30 mouse cellular contexts compared by ENCODE assay signal in genomic region chr5:113670597-113670996, GRCm38 (mm10). TPM values are rescaled to one million over a fixed set of nuclear protein-coding genes. Genes with fewer than 3 reads are reported as not detected.
DNase-seq lines count a peak whose midpoint lies in the region; ATAC-seq and TF ChIP-seq lines count a peak whose summit lies in the region.
"Had no signal": no experiment of that assay in that cellular context is flagged by ENCODE, and none has a peak within 500 bp of the region (broad histone marks: within the 10 kb centered on the region; RNA-seq: fewer than 3 reads in every experiment).

No protein-coding gene starts in this region.

- no peak for TF ChIP-seq CTCF in kidney, adult 2 months (conservative IDR thresholded peaks at IDR 0.05; ENCODE audit: insufficient read depth, insufficient read length, low read depth, low read length)

- H3K4me3 ChIP-seq in kidney, adult 2 months (ENCODE audit: insufficient read depth, low read depth, low read length) = no peak overlapping the region
- no peak overlapping the region for H3K4me3 ChIP-seq in forebrain, embryonic 16.5 days (replicated peaks; ENCODE audit: low read length)
- H3K4me3 ChIP-seq: embryonic facial prominence, embryonic 15.5 days; forebrain, embryonic 12.5 days; heart, embryonic 13.5 days had no signal

- DNase-seq in CD4-positive, CD25-positive, alpha-beta regulatory T cell, adult 2 months (ENCODE audit: low read depth, low spot score) = peak; percentile 53
- peak; percentile 52 for DNase-seq in c-Kit-positive CD71-negative TER-119-negative erythroid progenitor cells, embryonic 14.5 days (ENCODE audit: low read depth)
- peak; percentile 63 to 69 for DNase-seq in thymus, postnatal 10 days (ENCODE audit: low spot score in 2 of 2)
- DNase-seq in heart, postnatal 4 days = no peak
- no peak for DNase-seq in kidney, adult 2 months
- no peak for DNase-seq in ovary, postnatal 36 days (ENCODE audit: low spot score)
- DNase-seq: cerebellum, adult 9-10 months; heart, adult 11 months; heart, postnatal 36 days; kidney, adult 18-20 months; kidney, postnatal 10 days; lung, postnatal 14 days; right cerebral cortex, postnatal 4 days had no signal

- H3K9ac ChIP-seq in forebrain, embryonic 16.5 days (replicated peaks; ENCODE audit: low read depth, low read length) = no peak overlapping the region
- H3K9ac ChIP-seq: embryonic facial prominence, embryonic 15.5 days; forebrain, embryonic 12.5 days; heart, embryonic 13.5 days had no signal

- peak; percentile 81 for ATAC-seq in megakaryocyte progenitor cell, adult 5-6 weeks (replicated peaks; ENCODE audit: poor library complexity)
- no peak for ATAC-seq in forebrain, embryonic 16.5 days
- ATAC-seq: hindbrain, postnatal 0 days; midbrain, embryonic 16.5 days had no signal

- H3K4me1 ChIP-seq in kidney, adult 2 months (ENCODE audit: control insufficient read depth, insufficient read depth, low read length) = no peaks in the 10 kb centered on the region
- H3K4me1 ChIP-seq in forebrain, embryonic 16.5 days (replicated peaks; ENCODE audit: control insufficient read depth, insufficient read depth, low read length) = no peaks in the 10 kb centered on the region
- H3K4me1 ChIP-seq: embryonic facial prominence, embryonic 15.5 days; forebrain, embryonic 12.5 days; heart, embryonic 13.5 days had no signal

- no peak overlapping the region for H3K4me2 ChIP-seq in forebrain, embryonic 16.5 days (ENCODE audit: low read length)
- H3K4me2 ChIP-seq: embryonic facial prominence, embryonic 15.5 days; forebrain, embryonic 12.5 days; heart, embryonic 13.5 days had no signal

- H3K9me3 ChIP-seq in forebrain, embryonic 16.5 days (ENCODE audit: control insufficient read depth, low read length) = no peaks in the 10 kb centered on the region; the same call in 1 of the 2 replicates
- H3K9me3 ChIP-seq: embryonic facial prominence, embryonic 15.5 days; forebrain, embryonic 12.5 days had no signal

- WGBS in kidney, adult 2 months = 73% methylated on average over 6 of the region's 6 CpGs
- 78% methylated on average over 6 of the region's 6 CpGs for WGBS in forebrain, embryonic 16.5 days

- H3K36me3 ChIP-seq in kidney, adult 2 months (ENCODE audit: control insufficient read depth, insufficient read depth, low read length) = no peaks in the 10 kb centered on the region
- no peaks in the 10 kb centered on the region for H3K36me3 ChIP-seq in forebrain, embryonic 16.5 days (ENCODE audit: control insufficient read depth, insufficient read depth)
- H3K36me3 ChIP-seq: embryonic facial prominence, embryonic 15.5 days; forebrain, embryonic 12.5 days; G1E; heart, embryonic 13.5 days had no signal

- no peak for TF ChIP-seq POLR2A in kidney, adult 2 months (IDR thresholded peaks at IDR 0.05; ENCODE audit: low read depth, low read length)

- no peak overlapping the region for H3K27ac ChIP-seq in kidney, adult 2 months (ENCODE audit: insufficient read depth, low read depth, low read length)
- H3K27ac ChIP-seq in forebrain, embryonic 16.5 days (ENCODE audit: low read length) = no peak overlapping the region
- H3K27ac ChIP-seq: embryonic facial prominence, embryonic 15.5 days; forebrain, embryonic 12.5 days; heart, embryonic 13.5 days; hindbrain, postnatal 0 days had no signal

- H3K27me3 ChIP-seq in kidney, adult 2 months (replicated peaks; ENCODE audit: control insufficient read depth, insufficient read depth, low read length) = no peaks in the 10 kb centered on the region
- no peaks in the 10 kb centered on the region for H3K27me3 ChIP-seq in forebrain, embryonic 16.5 days (replicated peaks; ENCODE audit: control insufficient read depth, insufficient read depth, low read length)
- H3K27me3 ChIP-seq: embryonic facial prominence, embryonic 15.5 days; forebrain, embryonic 12.5 days had no signal

RNA-seq across cellular contexts. Expression of gene Cmklr1, which starts 20.4 kb away (rescaled TPM):
- 0.85 and 0.94 TPM in 2 replicates for total RNA-seq in megakaryocyte progenitor cell, adult 5-6 weeks (2015)
- not detected in 2 replicates for total RNA-seq in megakaryocyte progenitor cell, adult 5-6 weeks (2017)
- 10 to 100 TPM; 12.6 to 14.6 TPM for total RNA-seq in heart, postnatal 4 days (2021)
- 18.2 and 19.4 TPM in 2 replicates for polyA plus RNA-seq in kidney, adult 2 months (2012; rRNA removed)
- polyA plus RNA-seq in forebrain, embryonic 16.5 days (2015; fragmentation: Nextera tagmentation; extraction: Ambion mirVana) = 2.3 and 2.7 TPM in 2 replicates
- polyA plus RNA-seq: G1E had no signal

RNA-seq across cellular contexts. Expression of gene 1700069L16Rik, which starts 54.0 kb away (rescaled TPM):
- total RNA-seq in megakaryocyte progenitor cell, adult 5-6 weeks (2015) = not detected in 2 replicates
- total RNA-seq in megakaryocyte progenitor cell, adult 5-6 weeks (2017) = not detected in 2 replicates
- total RNA-seq in heart, postnatal 4 days (2021) = not detected
- polyA plus RNA-seq in kidney, adult 2 months (2012; rRNA removed) = not detected in 2 replicates
- polyA plus RNA-seq in forebrain, embryonic 16.5 days (2015; fragmentation: Nextera tagmentation; extraction: Ambion mirVana) = not detected in 2 replicates
- total RNA-seq: adrenal gland, postnatal 4 days; G1E; gastrocnemius, adult 8-10 months; heart, postnatal 36 days; hindbrain, postnatal 0 days; layer of hippocampus, adult 18-20 months; left cerebral cortex, postnatal 25 days had no signal
- polyA plus RNA-seq: C2C12; embryonic facial prominence, embryonic 15.5 days; forebrain, embryonic 12.5 days; frontal cortex, adult 2 months; G1E; heart, embryonic 13.5 days; hindbrain, postnatal 0 days; limb, embryonic 14.5 days; liver, embryonic 16.5 days; midbrain, embryonic 16.5 days; neural tube, embryonic 11.5 days had no signal

Comparison
In these comparisons a context has a peak if more than half of its experiments do, and no peak if none do; other contexts are left out.
1. DNase-seq: peak in CD4-positive, CD25-positive, alpha-beta regulatory T cell, adult 2 months (single experiment), c-Kit-positive CD71-negative TER-119-negative erythroid progenitor cells, embryonic 14.5 days (single experiment) and thymus, postnatal 10 days (2 of 2); none in heart, postnatal 4 days (single experiment), kidney, adult 2 months (single experiment) and ovary, postnatal 36 days (single experiment).
2. RNA of gene Cmklr1, which starts 20.4 kb away (total RNA-seq): 12.6 to 14.6 TPM in heart, postnatal 4 days; 0.85 to 0.94 TPM in megakaryocyte progenitor cell, adult 5-6 weeks; every median in the first group is over 4 times any median in the second.